Mouse (Mus musculus): ENCODE results near the gene Cep85l. TPM values are rescaled to one million over a fixed set of nuclear protein-coding genes. Genes with fewer than 3 reads are reported as not detected.

Cep85l gene
- total RNA-seq, 2 experiments from 2014 or later, result 28.0 to 68.5 TPM

DNA sequence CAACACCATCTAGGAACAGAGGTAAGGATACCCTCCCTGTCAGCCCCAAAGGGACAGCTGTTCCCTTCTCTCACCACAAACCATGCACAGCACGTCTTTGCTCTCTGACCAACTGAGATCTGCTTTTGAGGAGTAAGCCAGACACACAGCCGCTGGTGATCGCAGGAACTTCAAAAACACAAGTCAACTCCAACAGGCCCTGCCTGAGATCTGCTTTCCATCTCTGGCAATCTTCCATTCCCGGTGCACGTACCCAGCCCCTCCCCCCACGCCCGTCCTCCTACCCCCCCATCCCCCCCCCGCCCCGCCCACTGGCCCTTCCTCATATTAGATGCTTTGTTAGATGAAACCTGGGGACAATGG lies 18.8 kb upstream of the Cep85l start:
- peak; percentile 50 for DNase-seq
- intact Hi-C loops (cut with DNase I; ENCODE audit: low total_unique reads), result no loop called here

DNA sequence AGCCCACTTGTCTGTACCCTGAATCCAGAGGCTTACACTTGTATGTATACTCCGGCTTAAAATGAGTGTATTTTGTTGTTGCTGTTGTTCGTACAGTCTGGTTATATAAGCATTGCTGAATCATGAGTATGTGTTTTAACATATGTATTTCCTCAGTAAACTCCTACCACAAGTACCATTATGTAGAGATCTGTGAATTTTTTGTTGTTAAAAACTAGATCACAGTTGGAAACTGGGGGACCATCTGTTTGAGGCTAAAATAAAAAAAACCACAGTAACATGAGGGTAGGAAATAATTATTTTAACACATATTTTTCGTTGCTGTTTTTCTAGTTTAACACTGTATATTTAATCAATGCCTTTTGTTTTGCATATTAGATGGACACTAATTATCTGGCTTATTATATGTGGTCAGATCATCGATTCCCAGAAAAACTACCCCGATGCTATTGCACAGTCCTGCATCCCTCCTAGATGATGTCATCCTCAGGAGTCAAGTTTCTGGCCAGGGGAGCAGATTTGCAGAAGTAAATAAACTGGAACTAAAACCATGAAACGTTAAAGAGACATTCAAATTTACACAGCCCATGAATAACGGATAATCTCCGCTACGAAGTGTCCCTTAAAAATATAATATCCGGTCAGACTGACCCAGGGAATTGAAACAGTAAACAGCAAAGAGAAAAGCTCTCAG lies 18.2 kb upstream of the Cep85l start:
- intact Hi-C loops (cut with DNase I; ENCODE audit: low total_unique reads), result no loop called here
- DNase-seq, result no peak

- no peak for DNase-seq
- intact Hi-C loops (cut with DNase I; ENCODE audit: low total_unique reads), result no loop called here
Observed at GRCm38 (mm10) chr10:53394923-53395629, 15.3 kb upstream of the Cep85l start.

DNA sequence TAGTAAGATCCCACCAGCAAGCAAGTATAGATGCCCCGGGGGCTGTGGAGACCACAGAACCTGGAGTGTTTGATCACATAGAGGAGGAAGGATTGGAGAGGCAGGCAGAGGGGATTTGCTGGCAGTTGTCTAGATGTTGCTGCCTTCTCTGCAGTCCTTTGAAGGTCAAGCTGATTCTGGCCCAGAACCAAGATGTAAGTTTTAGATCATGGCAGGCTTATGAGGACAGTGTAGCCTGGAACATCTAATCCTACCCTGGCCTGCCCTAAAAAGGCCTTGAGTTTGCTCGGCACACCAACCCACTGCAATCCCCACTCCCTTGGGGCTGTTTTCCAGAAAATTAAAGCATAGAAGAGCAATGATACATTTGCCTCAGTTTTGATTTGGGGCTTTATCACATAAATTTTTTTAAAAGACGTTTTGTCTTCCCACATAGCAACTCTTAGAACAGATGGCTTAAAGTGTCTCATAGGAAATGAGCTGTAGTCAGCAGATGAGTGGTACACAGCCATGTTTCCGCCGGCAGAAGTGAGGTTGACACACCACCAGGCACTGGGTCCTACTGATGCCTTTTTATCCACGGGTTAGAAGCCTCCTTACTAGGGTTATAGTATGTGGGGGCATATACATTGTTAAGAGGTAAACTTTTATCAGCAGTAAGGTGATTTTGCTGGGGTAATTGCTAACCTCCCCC lies 8.6 kb upstream of the Cep85l start:
- DNase-seq, result no peak
- intact Hi-C loops (cut with DNase I; ENCODE audit: low total_unique reads), result no loop called here

DNA sequence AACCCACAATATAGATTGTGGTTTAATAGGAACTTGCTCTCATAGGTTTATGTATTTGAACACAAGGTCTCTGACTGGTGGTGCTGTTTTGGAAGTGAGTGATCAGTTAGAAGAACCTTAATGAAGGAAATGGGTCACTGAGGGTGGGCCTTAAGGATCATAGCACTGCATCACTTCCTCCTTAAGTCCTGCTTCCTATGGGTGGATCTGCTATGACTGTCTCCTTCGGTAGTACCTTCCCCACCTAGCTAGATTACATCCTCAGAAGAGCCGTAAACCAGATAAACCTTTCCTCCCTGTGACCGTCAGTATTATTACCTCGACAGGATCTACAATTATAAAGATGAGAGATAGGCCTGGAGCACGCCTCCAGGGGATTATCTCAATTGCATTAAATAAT lies 5.7 kb upstream of the Cep85l start:
- intact Hi-C loops (cut with DNase I; ENCODE audit: low total_unique reads), result no loop called here

GRCm38 (mm10) chr10:53384896-53385295 lies 5.1 kb upstream of the Cep85l start:
- no peak for DNase-seq
- intact Hi-C loops (cut with DNase I; ENCODE audit: low total_unique reads), result no loop called here

More for the DNA sequence above, 5.7 kb upstream of the Cep85l start:
- DNase-seq, result no peak

DNA sequence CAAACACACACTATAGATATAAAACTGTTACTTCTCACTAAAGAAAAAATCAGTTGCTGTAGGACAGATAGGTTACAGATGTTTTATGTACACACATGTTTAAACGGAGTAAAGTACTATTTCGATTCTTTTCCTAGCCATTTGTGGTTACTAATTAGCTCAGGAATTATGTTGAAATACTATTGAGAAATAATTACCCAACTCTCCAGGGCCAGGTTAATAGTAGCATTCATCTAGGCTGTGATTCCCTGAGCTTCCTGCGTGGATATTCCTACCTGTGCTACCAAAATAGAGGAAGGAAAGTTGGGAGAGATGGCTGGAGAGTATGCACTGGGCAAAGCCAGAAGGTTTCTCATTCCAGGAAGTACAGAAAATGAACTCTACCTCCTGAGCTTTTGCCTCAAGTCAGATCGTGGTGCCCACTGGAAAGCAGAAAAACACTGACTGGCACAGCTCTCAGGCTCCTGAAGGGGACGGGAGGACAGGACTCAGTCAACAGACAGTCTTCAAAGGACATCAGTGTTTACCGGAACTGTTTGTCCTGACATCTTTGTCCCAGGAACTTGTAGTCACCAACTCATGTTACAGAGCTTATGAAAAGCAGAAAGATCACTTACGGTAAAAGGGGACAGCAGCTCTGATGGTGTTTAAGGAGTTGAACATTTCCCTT lies 3.1 kb upstream of the Cep85l start:
- no peak for DNase-seq
- intact Hi-C loops (cut with DNase I; ENCODE audit: low total_unique reads), result no loop called here

DNA sequence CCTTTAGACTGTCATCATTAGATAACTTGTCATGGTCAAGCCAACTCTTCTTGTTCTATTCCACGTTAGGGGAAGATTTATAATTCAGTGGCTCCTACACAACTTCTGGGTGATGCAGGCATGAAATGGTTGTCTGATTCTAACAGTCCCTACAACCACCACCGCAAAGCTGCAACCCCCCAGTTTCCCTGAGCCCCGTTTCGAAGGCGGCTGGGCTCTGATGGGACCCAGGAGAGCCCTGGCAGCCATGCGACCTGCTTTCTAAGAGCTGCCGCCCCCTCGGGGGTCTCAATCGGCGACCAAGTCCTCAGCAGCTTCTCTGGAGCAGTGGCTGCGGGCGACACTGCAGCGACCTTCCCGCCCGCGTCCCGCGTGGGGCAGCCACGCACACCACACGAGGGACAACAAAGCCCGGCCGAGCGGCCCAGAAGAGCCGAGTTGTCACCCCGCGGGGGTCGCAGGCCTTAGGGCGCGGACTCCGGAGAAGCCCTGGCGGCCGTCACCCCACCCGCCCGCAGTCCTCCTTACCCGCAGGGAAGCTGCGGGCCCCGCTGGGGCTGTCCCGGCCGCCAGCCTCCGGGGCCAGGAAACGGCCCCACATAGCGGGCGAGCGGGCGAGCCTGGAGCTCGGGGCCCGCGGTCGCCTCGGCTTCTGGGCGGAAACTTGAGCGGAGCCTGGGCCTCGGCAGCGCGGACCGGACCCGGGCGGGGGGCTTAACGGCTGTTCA lies 602 bp downstream of the Cep85l start:
- no peak for DNase-seq

DNA sequence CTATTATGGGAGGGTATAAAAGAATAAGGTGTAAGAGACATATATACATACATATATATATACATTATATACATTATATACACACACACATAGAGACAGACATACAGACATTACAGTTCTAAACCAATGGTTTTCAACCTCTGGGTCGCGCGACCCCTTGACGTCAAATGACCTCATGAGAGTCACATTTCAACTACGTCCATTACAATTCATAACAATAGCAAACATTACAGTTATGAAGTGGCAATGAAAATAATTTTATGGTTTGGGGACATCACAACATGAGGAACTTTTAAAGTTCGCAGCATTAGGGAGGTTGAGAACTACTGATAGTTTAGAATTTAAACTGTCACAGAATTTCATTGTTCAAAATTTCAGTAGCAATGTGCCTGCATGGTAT lies 1.5 kb downstream of the Cep85l start:
- no peak for DNase-seq
- intact Hi-C loops (cut with DNase I; ENCODE audit: low total_unique reads), result no loop called here

More for the DNA sequence above, 602 bp downstream of the Cep85l start:
- intact Hi-C loops (cut with DNase I; ENCODE audit: low total_unique reads), result no loop called here

GRCm38 (mm10) chr10:53377096-53377495 lies 2.7 kb downstream of the Cep85l start:
- no peak for DNase-seq
- intact Hi-C loops (cut with DNase I; ENCODE audit: low total_unique reads), result no loop called here

- intact Hi-C loops (cut with DNase I; ENCODE audit: low total_unique reads), result no loop called here
Observed at GRCm38 (mm10) chr10:53373885-53374578, 5.7 kb downstream of the Cep85l start.

DNA sequence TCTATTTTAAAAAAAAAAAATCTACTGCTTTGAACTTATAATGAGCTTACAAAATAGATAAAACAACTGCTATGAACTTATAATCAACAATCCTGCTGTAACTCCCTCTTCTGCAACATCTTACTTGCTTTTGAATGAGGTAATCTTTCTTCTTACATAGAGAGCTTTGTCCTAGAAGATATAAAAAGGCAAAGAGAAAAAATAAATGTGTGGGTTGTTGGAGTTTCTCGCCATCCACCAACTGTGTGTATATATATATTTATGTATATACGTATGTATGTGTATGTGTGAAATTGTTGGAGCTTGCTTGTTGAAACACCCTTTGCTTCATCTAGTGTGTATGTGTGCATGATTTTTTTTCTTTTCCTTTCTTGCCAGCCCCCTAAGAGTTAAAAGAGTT lies 12.5 kb downstream of the Cep85l start:
- intact Hi-C loops (cut with DNase I; ENCODE audit: low total_unique reads), result no loop called here
- no peak for DNase-seq

More at GRCm38 (mm10) chr10:53373885-53374578, 5.7 kb downstream of the Cep85l start:
- no peak for DNase-seq

- DNase-seq, result no peak
- intact Hi-C loops (cut with DNase I; ENCODE audit: low total_unique reads), result no loop called here
Observed at GRCm38 (mm10) chr10:53364311-53364710, 15.4 kb downstream of the Cep85l start.

- no peak for DNase-seq
- intact Hi-C loops (cut with DNase I; ENCODE audit: low total_unique reads), result no loop called here
Observed at GRCm38 (mm10) chr10:53359016-53359415, 20.7 kb downstream of the Cep85l start.

GRCm38 (mm10) chr10:53353665-53354064 lies 26.1 kb downstream of the Cep85l start:
- DNase-seq, result no peak
- intact Hi-C loops (cut with DNase I; ENCODE audit: low total_unique reads), result no loop called here

- no peak for DNase-seq
- intact Hi-C loops (cut with DNase I; ENCODE audit: low total_unique reads), result loop anchor here (5.0 kb wide), 1 partner anchor 163 kb away; no protein-coding TSS in a partner anchor
Observed at GRCm38 (mm10) chr10:53349254-53349653, 30.5 kb downstream of the Cep85l start.

GRCm38 (mm10) chr10:53347787-53348755 lies 31.7 kb downstream of the Cep85l start:
- no peak for DNase-seq
- intact Hi-C loops (cut with DNase I; ENCODE audit: low total_unique reads), result loop anchor here (5.0 kb wide), 1 partner anchor 164 kb away; no protein-coding TSS in a partner anchor

DNA sequence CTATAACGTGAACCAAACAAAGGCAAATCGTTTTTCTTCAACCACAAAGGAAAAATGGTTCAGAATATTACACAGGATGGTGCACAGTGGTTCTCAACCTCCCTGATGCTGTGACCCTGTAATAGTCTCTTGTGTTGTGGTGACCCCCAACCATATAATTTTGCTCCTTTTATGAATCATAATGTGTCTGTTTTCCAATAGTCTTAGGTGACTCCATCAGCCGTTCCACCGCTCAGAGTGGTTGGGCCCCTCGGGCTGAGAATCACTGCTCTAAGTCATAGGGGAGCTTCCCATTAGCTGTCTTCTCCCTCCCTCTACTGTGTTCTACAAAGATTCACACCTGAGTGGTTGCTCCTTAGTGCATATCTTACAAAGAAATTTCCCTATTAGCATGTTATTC lies 32.8 kb downstream of the Cep85l start:
- intact Hi-C loops (cut with DNase I; ENCODE audit: low total_unique reads), result loop anchor here (5.0 kb wide), 1 partner anchor 165 kb away; no protein-coding TSS in a partner anchor
- no peak for DNase-seq
